Mouse (Mus musculus): ENCODE results near the gene Rhox7b. TPM values are rescaled to one million over a fixed set of nuclear protein-coding genes. Genes with fewer than 3 reads are reported as not detected.
"Not testable (repeated sequence)": the region's sequence is repeated elsewhere in the genome, so short reads cannot be mapped to it uniquely, and the experiment has no call there.

Rhox7b gene
- not detected in 2 replicates for polyA plus RNA-seq (2015; fragmentation: Nextera tagmentation; extraction: Ambion mirVana)

GRCm38 (mm10) chrX:37897132-37897531 lies at the start of gene Rhox7b:
Gene Rhox7b, minus strand, starts transcription at chrX:37897232.
- H3K4me3 ChIP-seq; H3K27me3 ChIP-seq; H3K27ac ChIP-seq; ATAC-seq (ENCODE audit: low FRiP score, low read depth); H3K4me1 ChIP-seq; H3K36me3 ChIP-seq; H3K9ac ChIP-seq; H3K4me2 ChIP-seq (replicated peaks); H3K9me3 ChIP-seq: not testable (repeated sequence)
- 71% methylated on average over 9 of the region's 9 CpGs for WGBS

DNA sequence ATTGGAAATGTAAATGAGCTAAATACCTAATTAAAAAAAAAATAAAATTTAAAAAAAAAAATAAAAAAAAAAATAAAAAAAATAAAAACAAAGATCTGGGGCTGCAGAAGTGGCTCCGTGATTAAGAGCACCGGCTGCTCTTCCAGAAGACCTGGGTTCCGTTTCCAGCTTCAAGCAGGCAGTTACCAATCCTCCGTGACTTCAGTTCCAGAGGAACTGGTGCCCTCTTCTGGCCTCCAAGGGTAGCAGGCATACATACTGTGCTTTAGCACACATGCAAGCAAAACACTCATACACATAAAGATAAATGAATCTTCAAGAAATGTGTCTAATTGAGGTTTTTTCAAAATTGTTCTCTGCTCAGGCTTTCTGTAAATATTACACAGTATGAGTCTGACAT lies 19.3 kb upstream of the Rhox7b start:
- H3K4me1 ChIP-seq, result no peaks in the 10 kb centered on the region
- H3K27ac ChIP-seq, result no peak overlapping the region
- no peak for ATAC-seq (ENCODE audit: low FRiP score, low read depth)
- WGBS, result 74% methylated on average over 4 of the region's 4 CpGs
- H3K9ac ChIP-seq, result no peak overlapping the region
- H3K4me2 ChIP-seq (replicated peaks), result no peak overlapping the region
- H3K36me3 ChIP-seq, result no peaks in the 10 kb centered on the region
- no peaks in the 10 kb centered on the region for H3K9me3 ChIP-seq
- H3K4me3 ChIP-seq, result no peak overlapping the region
- H3K27me3 ChIP-seq, result no peaks in the 10 kb centered on the region

DNA sequence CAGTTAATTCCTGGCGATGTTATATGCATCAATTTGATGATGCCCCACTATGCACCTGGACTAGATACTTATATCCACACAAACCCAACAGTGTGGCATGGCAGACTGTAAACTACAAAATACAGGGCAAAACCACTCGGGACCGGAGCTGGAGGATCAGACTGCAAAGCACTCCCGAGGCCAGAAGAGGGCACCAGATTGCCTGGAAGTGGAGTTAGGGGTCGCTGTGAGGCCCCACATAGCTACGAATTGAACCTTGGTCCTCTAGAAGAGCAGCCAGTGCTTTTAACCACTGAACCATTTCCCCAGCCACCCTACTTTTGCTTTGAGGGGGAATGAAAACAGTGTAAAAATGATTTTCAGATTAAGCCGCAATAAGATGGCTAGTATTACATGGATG lies 11.5 kb upstream of the Rhox7b start:
- Histone ChIP-seq H3K27ac (no peak overlapping the region), H3K4me1 (no peaks in the 10 kb centered on the region), H3K9ac (no peak overlapping the region), H3K36me3 (no peaks in the 10 kb centered on the region), H3K9me3 (no peaks in the 10 kb centered on the region), H3K4me2 (replicated peaks) (no peak overlapping the region), H3K4me3 (no peak overlapping the region), H3K27me3 (no peaks in the 10 kb centered on the region)
- no peak for ATAC-seq (ENCODE audit: low FRiP score, low read depth)
- 48% methylated on average over 7 of the region's 7 CpGs for WGBS

DNA sequence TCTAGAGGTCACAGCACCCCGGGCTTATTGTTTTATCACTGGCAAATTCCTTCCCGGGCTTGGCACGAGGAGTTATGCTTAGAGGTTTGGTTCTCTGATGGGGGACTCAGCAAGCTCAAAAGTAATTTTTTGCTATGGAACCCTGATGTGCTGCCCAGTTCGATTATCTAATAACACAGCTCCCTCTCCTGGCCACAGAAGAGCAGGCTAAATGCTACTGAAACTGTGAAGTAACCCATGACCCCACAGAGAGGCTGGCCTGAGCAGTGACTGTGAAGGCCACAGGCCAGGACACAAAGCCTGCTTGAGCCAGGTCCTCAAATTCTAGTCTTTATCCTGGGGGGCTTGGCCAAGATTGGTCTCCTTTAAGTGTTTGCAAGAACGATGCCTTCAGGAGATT lies 6.7 kb upstream of the Rhox7b start:
- H3K4me1 ChIP-seq, result no peaks in the 10 kb centered on the region
- no peak overlapping the region for H3K4me3 ChIP-seq
- no peak overlapping the region for H3K9ac ChIP-seq
- no peak overlapping the region for H3K4me2 ChIP-seq (replicated peaks)
- H3K36me3 ChIP-seq, result no peaks in the 10 kb centered on the region
- no peak overlapping the region for H3K27ac ChIP-seq
- no peak for ATAC-seq (ENCODE audit: low FRiP score, low read depth)
- no peaks in the 10 kb centered on the region for H3K27me3 ChIP-seq
- H3K9me3 ChIP-seq, result no peaks in the 10 kb centered on the region
- WGBS, result 79% methylated on average over 5 of the region's 5 CpGs

GRCm38 (mm10) chrX:37901670-37902069 lies 4.6 kb upstream of the Rhox7b start, which contains the start of gene Rhox9:
Gene Rhox9, minus strand, starts transcription at chrX:37901770.
- H3K4me1 ChIP-seq; H3K9ac ChIP-seq; ATAC-seq (ENCODE audit: low FRiP score, low read depth); H3K4me3 ChIP-seq; H3K4me2 ChIP-seq (replicated peaks); H3K9me3 ChIP-seq; H3K27me3 ChIP-seq; H3K36me3 ChIP-seq; H3K27ac ChIP-seq: not testable (repeated sequence)
- 94% methylated on average over 10 of the region's 18 CpGs for WGBS

DNA sequence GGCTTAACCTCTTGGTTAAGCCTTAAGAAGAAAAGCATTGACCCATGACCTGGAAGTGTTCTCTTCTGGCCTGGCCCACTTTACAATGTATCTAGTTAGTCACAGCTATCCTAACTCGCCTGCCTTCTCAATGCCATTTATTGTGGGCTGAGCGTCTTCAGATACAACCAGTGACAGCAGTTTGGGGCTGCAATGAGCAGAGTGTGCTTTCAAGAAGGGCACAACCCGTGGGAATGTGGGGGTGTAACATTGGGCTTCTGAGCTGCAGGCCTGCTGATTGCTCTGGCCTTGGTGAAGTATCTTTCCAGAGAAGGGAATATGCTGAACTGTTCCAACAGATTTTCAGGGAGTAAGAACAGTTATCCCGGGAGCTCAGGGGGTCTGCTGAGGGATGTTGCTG lies 18.2 kb downstream of the Rhox7b start, which contains the start of gene Rhox8:
Gene Rhox8, minus strand, starts transcription at position 101 of the 400 bp plus-strand sequence.
- H3K4me2 ChIP-seq (replicated peaks), result no peak within 1 kb of the TSS
- WGBS, result 73% methylated on average over 4 of the region's 4 CpGs

DNA sequence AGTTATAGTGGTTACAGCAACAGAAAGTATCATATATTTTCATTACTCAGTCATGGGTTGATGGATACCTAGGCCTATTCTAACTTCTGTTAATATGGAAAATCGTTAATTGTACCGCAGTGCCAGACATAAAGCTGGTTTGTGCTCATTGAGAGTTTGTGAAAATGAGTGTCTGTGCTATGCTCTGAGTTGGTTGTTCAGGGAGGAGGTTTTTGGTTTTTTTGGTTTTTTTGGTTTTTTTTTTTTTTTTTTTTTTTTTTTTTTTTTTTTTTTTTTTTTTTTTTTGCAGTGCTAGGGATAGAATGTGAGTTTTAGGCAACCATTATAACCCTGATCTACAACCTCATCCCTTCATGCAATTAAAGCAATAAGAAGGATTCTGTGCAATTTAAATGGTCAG lies 25.4 kb downstream of the Rhox7b start:
- WGBS, result 91% methylated on average over 2 of the region's 2 CpGs
- Histone ChIP-seq H3K4me1 (no peaks in the 10 kb centered on the region), H3K9me3 (no peaks in the 10 kb centered on the region), H3K4me2 (replicated peaks) (no peak overlapping the region), H3K4me3 (no peak overlapping the region), H3K36me3 (no peaks in the 10 kb centered on the region), H3K27me3 (no peaks in the 10 kb centered on the region), H3K9ac (no peak overlapping the region), H3K27ac (no peak overlapping the region)
- no peak for ATAC-seq (ENCODE audit: low FRiP score, low read depth)

More for the DNA sequence above, 18.2 kb downstream of the Rhox7b start, which contains the start of gene Rhox8:
- H3K27me3 ChIP-seq, result no peaks in the 10 kb centered on the region
- no peak for ATAC-seq (ENCODE audit: low FRiP score, low read depth)
- no peak within 1 kb of the TSS for H3K27ac ChIP-seq
- no peaks in the 10 kb centered on the region for H3K4me1 ChIP-seq
- no peak within 1 kb of the TSS for H3K9ac ChIP-seq
- no peaks in the 10 kb centered on the region for H3K9me3 ChIP-seq
- no peak within 1 kb of the TSS for H3K4me3 ChIP-seq
- H3K36me3 ChIP-seq, result no peaks in the 10 kb centered on the region

Other genes starting within 250 kb of the Rhox7b start
- gene Rhox4g, start 245.9 kb downstream of the Rhox7b start, polyA plus RNA-seq (2015; fragmentation: Nextera tagmentation; extraction: Ambion mirVana), result not detected in 2 replicates
- gene Rhox3h, start 228.5 kb downstream of the Rhox7b start, polyA plus RNA-seq (2015; fragmentation: Nextera tagmentation; extraction: Ambion mirVana), result not detected in 2 replicates
- not detected in 2 replicates for gene Rhox2h, start 224.0 kb downstream of the Rhox7b start, polyA plus RNA-seq (2015; fragmentation: Nextera tagmentation; extraction: Ambion mirVana)
- gene Rhox5, start 92.4 kb downstream of the Rhox7b start, polyA plus RNA-seq (2015; fragmentation: Nextera tagmentation; extraction: Ambion mirVana), result 0.89 and 0.94 TPM in 2 replicates
- gene Rhox6, start 70.3 kb downstream of the Rhox7b start, polyA plus RNA-seq (2015; fragmentation: Nextera tagmentation; extraction: Ambion mirVana), result not detected in 2 replicates
- not detected in 2 replicates for gene Rhox7a, start 65.5 kb downstream of the Rhox7b start, polyA plus RNA-seq (2015; fragmentation: Nextera tagmentation; extraction: Ambion mirVana)
- not detected in 2 replicates for gene Rhox8, start 18.3 kb downstream of the Rhox7b start, polyA plus RNA-seq (2015; fragmentation: Nextera tagmentation; extraction: Ambion mirVana)
- not detected in 2 replicates for gene Rhox9, start 4.5 kb upstream of the Rhox7b start, polyA plus RNA-seq (2015; fragmentation: Nextera tagmentation; extraction: Ambion mirVana)
- not detected in 2 replicates for gene Btg1-ps1, start 121.6 kb upstream of the Rhox7b start, polyA plus RNA-seq (2015; fragmentation: Nextera tagmentation; extraction: Ambion mirVana)
- not detected in 2 replicates for gene Btg1-ps2, start 145.9 kb upstream of the Rhox7b start, polyA plus RNA-seq (2015; fragmentation: Nextera tagmentation; extraction: Ambion mirVana)
- not detected in 2 replicates for gene Rhox10, start 169.2 kb upstream of the Rhox7b start, polyA plus RNA-seq (2015; fragmentation: Nextera tagmentation; extraction: Ambion mirVana)
- not detected in 2 replicates for gene Rhox11, start 187.9 kb upstream of the Rhox7b start, polyA plus RNA-seq (2015; fragmentation: Nextera tagmentation; extraction: Ambion mirVana)
- not detected in 2 replicates for gene Rhox12, start 213.7 kb upstream of the Rhox7b start, polyA plus RNA-seq (2015; fragmentation: Nextera tagmentation; extraction: Ambion mirVana)
- not detected in 2 replicates for gene Rhox13, start 224.0 kb upstream of the Rhox7b start, polyA plus RNA-seq (2015; fragmentation: Nextera tagmentation; extraction: Ambion mirVana)